Mouse (Mus musculus) v-Abl transformed pro-B cells (cell line): ENCODE measurements around the gene Mmp14.

ENCODE experiments used
- in situ Hi-C, 2 experiments: fragments of 400-800 bp; cut with MboI; formaldehyde crosslinking; loops; one replicate each; pipeline ENCODE4 v1.15.1; 2025; ENCODE audit not compliant: unreplicated experiment in 2 of 2

Mmp14 gene

GRCm38 (mm10) chr14:54431334-54432077 lies at the start of gene Mmp14:
TSS of gene Mmp14 (plus strand) at chr14:54431612.
- in situ Hi-C loops, result loop anchor here in 1 of 2 experiments (25.0 kb wide), 1 partner anchor 369 kb away; no protein-coding TSS in a partner anchor

- in situ Hi-C loops, result no loop called here
These were observed 49.6 kb upstream of the Mmp14 start for GRCm38 (mm10) chr14:54381816-54382215.

GRCm38 (mm10) chr14:54382641-54383040 lies 48.8 kb upstream of the Mmp14 start:
- in situ Hi-C loops, result no loop called here

- in situ Hi-C loops, result no loop called here
These were observed 48.0 kb upstream of the Mmp14 start for GRCm38 (mm10) chr14:54383355-54383771.

GRCm38 (mm10) chr14:54384396-54384795 lies 47.0 kb upstream of the Mmp14 start:
- in situ Hi-C loops, result no loop called here

DNA sequence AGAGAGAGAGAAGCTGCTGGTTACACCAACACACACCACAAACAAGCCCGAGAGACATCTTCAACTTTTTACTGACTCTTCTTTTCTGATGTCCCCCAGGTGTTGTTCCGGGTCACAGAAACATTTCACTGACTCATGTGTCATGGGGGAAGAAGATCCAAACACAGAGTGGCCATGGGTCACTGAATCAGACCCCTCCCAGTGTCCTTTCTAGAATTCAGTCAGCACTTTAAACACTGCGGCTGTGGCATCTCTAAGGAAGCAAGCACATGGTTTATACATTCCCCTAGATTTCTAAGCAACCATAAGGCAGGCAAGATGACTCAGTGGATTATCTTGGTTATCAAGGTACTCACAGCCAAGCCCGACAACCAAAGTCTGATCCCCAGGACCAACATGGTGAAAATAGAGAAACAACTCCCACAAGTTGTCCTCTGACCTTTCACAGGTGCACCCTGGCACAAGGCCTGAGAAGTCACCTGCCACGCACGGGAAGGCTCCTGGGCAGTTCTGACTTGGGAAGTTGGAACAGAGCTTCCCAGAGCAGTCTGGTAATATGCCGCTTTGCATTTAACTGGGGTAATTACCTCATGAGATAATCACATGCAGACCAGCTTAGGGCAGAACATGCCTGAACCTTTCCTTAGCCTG lies 45.3 kb upstream of the Mmp14 start:
- in situ Hi-C loops, result no loop called here

DNA sequence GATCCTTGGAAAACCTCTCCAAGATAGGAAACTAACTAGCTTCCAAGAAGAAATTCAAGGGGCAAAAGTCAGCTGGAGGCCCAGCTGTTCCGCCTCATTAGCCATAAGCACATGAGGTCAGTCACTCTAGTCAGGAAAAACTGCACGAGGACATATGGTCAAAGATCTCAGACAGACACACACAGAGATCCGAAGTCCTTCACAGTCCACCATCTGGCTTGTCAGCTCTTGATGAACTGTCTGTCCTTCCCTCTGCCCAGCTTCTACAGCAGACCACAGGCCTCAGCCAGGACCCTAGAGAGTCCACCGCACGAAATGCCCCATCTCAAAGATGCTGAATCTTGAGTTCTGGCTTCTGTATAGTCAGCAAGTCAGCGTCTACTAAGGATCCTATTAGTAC lies 43.9 kb upstream of the Mmp14 start:
- in situ Hi-C loops, result no loop called here

GRCm38 (mm10) chr14:54390843-54391242 lies 40.6 kb upstream of the Mmp14 start:
- in situ Hi-C loops, result no loop called here

- in situ Hi-C loops, result no loop called here
These were observed 37.6 kb upstream of the Mmp14 start for GRCm38 (mm10) chr14:54393794-54394193.

DNA sequence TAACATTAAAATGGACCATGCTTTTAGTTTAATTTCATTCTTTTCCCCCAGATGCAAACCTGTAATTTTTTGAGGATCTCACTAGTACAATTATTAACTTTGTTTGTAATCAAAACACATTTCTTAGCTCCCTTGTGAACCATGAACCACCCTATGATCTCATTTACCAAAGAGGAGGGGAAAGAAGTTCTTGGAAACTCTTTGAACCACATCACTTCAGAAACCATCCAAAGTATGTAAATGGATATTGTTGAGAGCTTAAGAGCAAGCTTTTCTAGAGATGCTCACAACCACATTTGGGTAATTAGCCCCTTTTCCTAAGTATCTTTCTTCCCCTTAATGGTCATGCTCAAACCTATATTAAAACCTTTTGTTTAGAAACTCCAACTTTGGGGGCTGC lies 37.1 kb upstream of the Mmp14 start:
- in situ Hi-C loops, result no loop called here

DNA sequence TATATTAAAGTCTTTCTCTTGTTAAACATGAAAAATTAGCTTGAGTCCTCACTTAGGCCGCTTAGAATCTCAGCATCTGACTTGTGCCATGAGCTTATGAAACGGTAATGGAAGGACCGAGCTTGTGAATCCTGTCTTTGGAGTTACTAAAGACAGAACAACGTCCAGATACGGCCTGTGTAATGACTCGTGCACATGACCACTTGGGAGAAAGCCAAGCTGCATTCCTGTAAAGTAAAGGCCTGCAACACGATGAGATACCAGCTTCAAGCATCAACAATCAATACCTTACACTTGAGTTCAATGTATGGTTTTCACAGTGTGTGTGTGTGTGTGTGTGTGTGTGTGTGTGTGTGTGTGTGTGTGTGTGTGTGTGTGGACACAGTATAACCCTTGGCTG lies 34.7 kb upstream of the Mmp14 start:
- in situ Hi-C loops, result no loop called here

GRCm38 (mm10) chr14:54397872-54398527 lies 33.4 kb upstream of the Mmp14 start:
- in situ Hi-C loops, result no loop called here

DNA sequence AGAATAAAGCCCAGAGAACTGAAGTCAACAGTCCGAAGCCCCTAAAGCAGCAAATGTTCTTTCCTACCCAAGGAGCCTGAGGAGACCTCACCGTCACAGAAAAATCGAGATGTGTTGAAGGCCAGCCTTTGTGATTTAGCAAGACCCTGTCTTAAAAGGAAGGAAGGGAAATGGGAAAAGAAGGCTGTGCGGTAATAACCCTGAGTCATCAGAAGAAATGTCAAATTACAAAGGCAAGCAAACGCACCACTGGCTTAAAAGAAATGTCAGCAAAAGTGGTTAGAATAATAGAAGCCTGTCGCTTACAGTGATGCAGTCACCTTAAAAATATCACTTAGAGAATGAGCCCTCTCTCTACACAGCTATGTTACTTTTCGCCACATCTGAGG lies 32.9 kb upstream of the Mmp14 start:
- in situ Hi-C loops, result no loop called here

GRCm38 (mm10) chr14:54398921-54399382 lies 32.5 kb upstream of the Mmp14 start:
- in situ Hi-C loops, result no loop called here

- in situ Hi-C loops, result no loop called here
These were observed 29.7 kb upstream of the Mmp14 start for GRCm38 (mm10) chr14:54401723-54402122.

GRCm38 (mm10) chr14:54408336-54409056 lies 22.9 kb upstream of the Mmp14 start:
- in situ Hi-C loops, result no loop called here

DNA sequence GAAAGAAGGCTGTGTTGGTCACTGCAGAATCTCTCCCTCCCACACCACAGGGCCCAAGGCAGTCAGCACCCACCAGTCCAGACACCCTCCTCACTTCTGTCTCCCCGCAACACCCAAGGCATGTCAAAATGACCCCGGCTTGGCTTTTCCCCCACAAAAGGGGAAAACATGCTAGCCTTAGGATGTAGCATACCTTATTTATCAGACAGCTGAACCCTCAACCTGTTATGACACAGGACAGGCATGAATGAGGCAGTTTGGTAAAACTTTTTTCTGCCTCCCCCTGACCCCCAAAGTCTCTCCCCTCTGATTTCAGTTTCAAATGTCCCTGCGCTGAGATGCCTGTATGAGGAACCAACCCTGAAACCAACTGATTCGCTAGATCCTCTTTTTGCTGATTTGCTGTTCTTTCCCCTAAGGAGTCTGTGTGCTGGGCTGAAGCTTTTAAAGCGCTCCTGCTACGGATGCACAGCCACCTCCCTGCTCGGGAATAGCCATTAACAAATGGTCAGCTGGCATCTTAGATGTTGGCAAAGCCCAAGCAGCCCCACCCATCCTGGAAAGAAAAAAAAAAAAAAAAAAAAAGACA lies 22.3 kb upstream of the Mmp14 start:
- in situ Hi-C loops, result no loop called here

GRCm38 (mm10) chr14:54409980-54410810 lies 21.2 kb upstream of the Mmp14 start:
- in situ Hi-C loops, result loop anchor here in 1 of 2 experiments (10.0 kb wide), 1 partner anchor 175 kb away; no protein-coding TSS in a partner anchor

DNA sequence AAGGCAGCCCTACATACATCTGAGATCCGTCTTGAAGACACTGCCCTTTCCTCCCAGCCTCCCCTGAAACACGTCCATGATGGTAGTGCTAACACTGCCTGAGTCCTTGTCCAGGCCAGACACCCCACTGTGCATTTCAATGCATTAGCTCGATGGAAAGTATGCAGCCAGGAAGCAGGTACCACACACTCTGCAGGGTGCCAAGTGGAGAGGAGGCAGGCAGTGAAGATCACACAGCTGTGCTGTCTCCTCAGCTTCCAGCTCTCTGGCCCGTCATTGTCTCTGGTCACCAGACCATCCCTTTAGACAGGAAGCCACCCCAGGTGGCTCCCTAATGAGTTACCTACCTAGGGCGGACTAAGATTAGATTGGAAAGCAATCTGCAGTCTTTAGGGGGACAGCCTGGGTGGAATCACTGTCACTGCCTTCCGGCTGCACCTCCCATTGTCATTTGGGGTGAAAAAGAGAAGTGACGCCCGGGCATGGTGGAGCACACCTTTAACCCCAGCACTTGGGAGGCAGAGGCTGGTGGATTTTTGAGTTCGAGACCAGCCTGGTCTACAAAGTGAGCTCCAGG lies 19.3 kb upstream of the Mmp14 start:
- in situ Hi-C loops, result loop anchor here in 1 of 2 experiments (10.0 kb wide), 1 partner anchor 177 kb away; no protein-coding TSS in a partner anchor
